Mouse (Mus musculus): ENCODE data around the gene Lsm4.

- no peak for TF ChIP-seq CTCF (IDR thresholded peaks at IDR 0.05; ENCODE audit: low read depth)
- TF ChIP-seq EP300 (IDR thresholded peaks at IDR 0.05; ENCODE audit: low read depth) = no peak
Observed at GRCm38 (mm10) chr8:70696946-70697345, 23.9 kb downstream of the Lsm4 start.
